Mouse (Mus musculus): ENCODE data around the gene Nr5a2.

The Nr5a2 gene

GRCm38 (mm10) chr1:136909494-136910037 is 50.7 kb downstream of the Nr5a2 start:
- DNase-seq = no peak

- no peak for DNase-seq
Observed at GRCm38 (mm10) chr1:136898130-136898529, 62.1 kb downstream of the Nr5a2 start.

- DNase-seq = no peak
Observed at GRCm38 (mm10) chr1:136896351-136896750, 63.9 kb downstream of the Nr5a2 start.

- no peak for DNase-seq
Observed at GRCm38 (mm10) chr1:136895877-136896276, 64.4 kb downstream of the Nr5a2 start.

- DNase-seq = no peak
Observed at GRCm38 (mm10) chr1:136894753-136895152, 65.5 kb downstream of the Nr5a2 start.

- DNase-seq = no peak
Observed at GRCm38 (mm10) chr1:136893162-136893561, 67.1 kb downstream of the Nr5a2 start.

GRCm38 (mm10) chr1:136890439-136890838 is 69.8 kb downstream of the Nr5a2 start:
- DNase-seq = no peak

GRCm38 (mm10) chr1:136888704-136889103 is 71.5 kb downstream of the Nr5a2 start:
- no peak for DNase-seq

GRCm38 (mm10) chr1:136886678-136887077 is 73.6 kb downstream of the Nr5a2 start:
- no peak for DNase-seq

- no peak for DNase-seq
Observed at GRCm38 (mm10) chr1:136883458-136884174, 76.6 kb downstream of the Nr5a2 start.

- DNase-seq = no peak
Observed at GRCm38 (mm10) chr1:136880260-136880659, 80.0 kb downstream of the Nr5a2 start.

- DNase-seq = no peak
Observed at GRCm38 (mm10) chr1:136875006-136875405, 85.2 kb downstream of the Nr5a2 start.

GRCm38 (mm10) chr1:136868955-136869354 is 91.3 kb downstream of the Nr5a2 start:
- DNase-seq = no peak

GRCm38 (mm10) chr1:136868285-136868684 is 92.0 kb downstream of the Nr5a2 start:
- no peak for DNase-seq

- no peak for DNase-seq
Observed at GRCm38 (mm10) chr1:136866481-136867092, 93.7 kb downstream of the Nr5a2 start.

GRCm38 (mm10) chr1:136863209-136863608 is 97.0 kb downstream of the Nr5a2 start:
- DNase-seq = no peak

- DNase-seq = no peak
Observed at GRCm38 (mm10) chr1:136859454-136859853, 100.8 kb downstream of the Nr5a2 start.

- DNase-seq = no peak
Observed at GRCm38 (mm10) chr1:136858724-136859123, 101.5 kb downstream of the Nr5a2 start.

GRCm38 (mm10) chr1:136856104-136856503 is 104.1 kb downstream of the Nr5a2 start:
- no peak for DNase-seq

- DNase-seq = no peak
Observed at GRCm38 (mm10) chr1:136848791-136849190, 111.5 kb downstream of the Nr5a2 start.

GRCm38 (mm10) chr1:136846081-136846480 is 114.2 kb downstream of the Nr5a2 start:
- DNase-seq = no peak

GRCm38 (mm10) chr1:136845341-136845740 is 114.9 kb downstream of the Nr5a2 start:
- no peak for DNase-seq

- no peak for DNase-seq
Observed at GRCm38 (mm10) chr1:136840512-136840911, 119.7 kb downstream of the Nr5a2 start.

- DNase-seq = no peak
Observed at GRCm38 (mm10) chr1:136839202-136839601, 121.0 kb downstream of the Nr5a2 start.

Measured in right cerebral cortex, adult 18-20 months (tissue).